Mouse (Mus musculus) lung, postnatal 0 days (tissue): ENCODE data around the gene Sept3.

ENCODE experiments used
- CTCF ChIP-seq: IDR thresholded peaks from 2 replicates; pipeline ENCODE4 v1.5.1; 2016; ENCODE audit warnings: antibody characterized with exemption, mild to moderate bottlenecking
- EP300 ChIP-seq: IDR thresholded peaks from 2 replicates; pipeline ENCODE4 v1.6.1; 2016; ENCODE audit warnings: antibody characterized with exemption, mild to moderate bottlenecking, control low read depth

DNA sequence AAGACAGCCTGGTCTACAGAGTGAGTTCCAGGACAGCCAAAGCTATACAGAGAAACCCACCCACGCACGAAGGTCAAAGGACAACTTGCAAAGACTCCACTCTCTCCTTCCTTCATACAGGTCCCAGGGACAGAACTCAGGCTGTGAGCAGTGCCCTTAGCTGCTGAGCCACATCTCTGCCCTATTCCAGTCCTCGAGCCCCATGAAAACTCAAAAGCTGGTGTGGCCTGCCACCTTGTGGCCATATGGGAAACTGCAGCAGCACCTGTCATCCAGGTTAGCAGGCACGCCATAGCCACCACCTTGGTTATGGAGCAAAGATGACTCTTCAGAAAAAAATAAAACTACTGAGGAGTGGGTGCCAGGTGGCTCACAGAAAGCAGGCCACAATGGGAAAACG lies 38.1 kb upstream of the Sept3 start:
- peak; percentile 99 for TF ChIP-seq CTCF
- TF ChIP-seq EP300: no peak
